Mouse (Mus musculus): ENCODE measurements around the gene Brms1.

DNA sequence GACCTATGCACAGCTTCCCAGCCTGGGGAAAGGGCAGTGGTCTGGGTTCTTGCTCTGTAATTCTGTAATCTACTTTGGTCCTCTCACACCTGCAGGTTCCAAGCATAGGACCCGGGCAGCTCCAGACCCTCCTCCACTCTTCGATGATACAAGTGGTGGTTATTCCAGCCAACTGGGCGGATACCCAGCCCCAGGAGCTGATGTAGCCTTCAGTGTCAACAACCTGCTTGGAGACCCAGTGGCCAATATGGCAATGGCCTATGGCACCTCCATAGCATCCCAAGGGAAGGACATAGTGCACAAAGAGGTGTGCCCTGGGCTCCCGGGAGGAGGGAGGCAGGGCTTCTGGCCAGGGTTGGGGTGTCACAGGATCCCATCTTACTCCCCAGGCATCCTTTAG lies 48.2 kb downstream of the Brms1 start:
- no peak for TF ChIP-seq POLR2A (IDR thresholded peaks at IDR 0.05; ENCODE audit: low read depth, low read length)
- TF ChIP-seq CTCF (IDR thresholded peaks at IDR 0.05; ENCODE audit: extremely low read depth, insufficient read length, insufficient replicate concordance, low read depth, low read length): no peak

Measured in small intestine, adult 2 months (tissue).